Mouse (Mus musculus): ENCODE data around the gene Fbxl21.

Gene Fbxl21

GRCm38 (mm10) chr13:56581512-56581911 is 59.2 kb downstream of the Fbxl21 start:
- peak; percentile 79 for DNase-seq (ENCODE audit: low read depth, low spot score)

GRCm38 (mm10) chr13:56581961-56582434 is 59.7 kb downstream of the Fbxl21 start:
- DNase-seq (ENCODE audit: low read depth, low spot score), result peak; percentile 97

DNA sequence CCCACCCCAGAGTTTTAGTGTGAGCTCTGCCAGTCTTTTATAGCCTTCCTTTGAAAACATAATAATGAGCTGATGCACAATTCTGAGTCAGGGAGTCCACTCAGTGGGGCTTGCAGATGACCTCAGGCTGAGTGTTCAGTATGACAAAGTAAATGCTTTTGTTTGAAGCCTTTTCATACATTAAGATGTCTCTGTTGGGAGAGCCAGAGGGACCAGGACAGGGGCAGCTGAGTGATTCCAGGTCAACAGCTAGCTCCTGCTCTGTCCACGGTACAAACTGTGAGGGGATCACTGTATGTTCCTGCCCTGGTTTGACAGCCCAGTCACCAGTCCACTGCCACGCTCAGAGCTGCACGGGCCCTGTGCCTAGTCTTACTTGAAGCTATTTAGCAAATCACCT is 60.4 kb downstream of the Fbxl21 start:
- DNase-seq (ENCODE audit: low read depth, low spot score), result peak; percentile 84

DNA sequence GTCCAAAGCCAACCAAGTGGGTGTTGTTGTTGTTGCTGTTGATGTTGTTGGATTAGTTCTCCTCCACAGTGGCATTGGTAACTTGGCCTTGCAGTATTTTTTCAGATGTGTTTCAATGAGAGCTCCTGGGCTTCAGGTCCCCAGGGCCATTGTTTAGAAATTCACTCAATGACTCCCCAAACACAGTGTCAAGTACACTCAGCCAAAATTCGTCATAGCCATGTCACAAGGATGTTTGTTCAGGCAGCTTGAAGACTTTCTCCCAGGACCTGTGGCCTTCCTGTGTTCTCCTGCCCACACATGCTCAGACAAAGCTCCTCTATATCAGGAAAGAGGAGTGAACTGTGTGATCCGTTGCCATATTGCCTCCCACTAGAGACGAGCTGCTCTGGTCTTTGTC is 63.8 kb downstream of the Fbxl21 start:
- DNase-seq (ENCODE audit: low read depth, low spot score), result no peak

Measured in 3T3-L1 (cell line).